Mouse (Mus musculus) liver, postnatal 0 days (tissue): Measurements from ENCODE around the gene Slc39a8.

ENCODE experiments used
- CTCF ChIP-seq: sonication (generic); IDR thresholded peaks from 2 replicates; pipeline ENCODE4 v1.5.1; 2016; ENCODE audit warnings: antibody characterized with exemption, low read depth
- EP300 ChIP-seq: IDR thresholded peaks from 2 replicates; pipeline ENCODE4 v1.6.1; 2016; ENCODE audit warnings: antibody characterized with exemption, low read depth, mild to moderate bottlenecking

DNA sequence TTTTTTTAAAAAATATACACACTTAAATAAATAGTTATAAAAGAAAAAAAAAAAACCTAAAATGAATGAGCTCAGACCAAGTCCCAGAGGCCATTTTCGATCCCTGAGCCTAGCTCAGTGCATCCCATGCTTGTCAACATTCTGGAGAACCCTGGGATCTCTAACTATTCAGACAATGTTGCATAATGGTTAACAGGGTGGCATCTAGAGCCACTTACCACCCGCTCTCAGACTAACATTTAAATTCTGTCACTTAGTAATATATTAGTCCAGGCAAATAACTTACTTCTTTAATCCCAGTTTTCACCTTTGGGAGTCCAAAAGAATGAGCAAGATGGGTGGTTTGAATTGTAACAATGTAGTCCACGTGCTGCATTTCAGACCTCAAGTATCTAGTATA lies 9.9 kb downstream of the Slc39a8 start:
- TF ChIP-seq CTCF = no peak
- TF ChIP-seq EP300 = no peak
